9 mouse cellular contexts compared by ENCODE assay signal in genomic region chr3:39264671-39265430, GRCm38 (mm10).
"Had no signal": no experiment of that assay in that cellular context is flagged by ENCODE, and none has a peak within 500 bp of the region (broad histone marks: within the 10 kb centered on the region; RNA-seq: fewer than 3 reads in every experiment).

No protein-coding gene starts in this region.

- H3K4me2 ChIP-seq: limb, embryonic 12.5 days; midbrain, embryonic 12.5 days had no signal

- H3K9me3 ChIP-seq: limb, embryonic 12.5 days; midbrain, embryonic 12.5 days had no signal

- H3K27ac ChIP-seq: kidney, postnatal 0 days; limb, embryonic 12.5 days; liver, embryonic 14.5 days; midbrain, embryonic 12.5 days had no signal

- H3K4me3 ChIP-seq: limb, embryonic 12.5 days; midbrain, embryonic 12.5 days had no signal

- H3K4me1 ChIP-seq: limb, embryonic 12.5 days; midbrain, embryonic 12.5 days had no signal

- H3K27me3 ChIP-seq: midbrain, embryonic 12.5 days had no signal

- H3K9ac ChIP-seq: limb, embryonic 12.5 days; liver, embryonic 14.5 days; midbrain, embryonic 12.5 days had no signal

- H3K36me3 ChIP-seq: limb, embryonic 12.5 days; midbrain, embryonic 12.5 days had no signal

- DNase-seq: kidney, postnatal 36 days; lung, adult 18-20 months; right cerebral cortex, adult 18-20 months; right cerebral cortex, postnatal 25 days; thymus, postnatal 36 days had no signal
